Mouse (Mus musculus) kidney, adult 18-20 months (tissue): Measurements from ENCODE around the gene Lyg1.

Experiments used
- DNase-seq: peaks from one replicate; pipeline ENCODE4 v3.0.0; 2021

The Lyg1 gene

DNA sequence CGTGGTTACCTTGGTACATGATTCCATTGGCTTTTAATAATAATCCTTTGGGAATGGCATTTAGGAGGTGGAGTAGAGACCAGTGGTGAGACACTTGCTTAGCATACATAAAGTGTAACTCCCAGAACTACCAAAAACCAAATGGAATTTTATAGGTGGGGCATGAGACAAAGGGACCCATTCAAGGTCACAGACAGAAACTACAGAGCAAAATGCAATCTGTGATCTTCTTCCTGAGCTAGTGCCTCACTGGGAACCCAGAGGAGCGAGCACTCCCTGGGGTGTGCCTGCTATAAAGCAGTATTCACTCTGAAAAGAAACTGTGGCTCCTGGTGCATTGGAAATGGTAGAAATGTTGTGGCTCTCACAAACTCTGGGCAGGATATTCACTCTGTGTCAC, 8.7 kb downstream of the Lyg1 start:
- DNase-seq: no peak

DNA sequence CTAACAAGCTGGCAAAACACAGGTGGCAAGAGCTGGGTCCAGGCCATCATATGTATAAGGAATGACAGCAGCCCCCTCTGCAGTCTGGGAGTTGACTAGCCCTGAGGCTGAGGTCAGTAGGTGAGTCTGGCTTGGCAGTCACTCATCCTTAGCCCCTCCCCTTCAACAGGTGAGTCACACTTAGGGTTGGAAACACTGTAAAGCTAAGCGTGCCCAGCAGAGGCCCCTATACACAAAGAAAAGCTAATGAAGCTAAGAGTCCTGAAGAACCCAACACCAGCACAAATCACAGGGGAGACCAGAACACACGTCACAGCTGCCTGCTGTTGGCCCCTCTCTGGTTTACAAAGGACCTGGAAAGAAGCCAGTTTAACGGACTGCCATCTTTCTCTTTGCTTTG, 25.8 kb downstream of the Lyg1 start:
- peak; percentile 19 for DNase-seq

DNA sequence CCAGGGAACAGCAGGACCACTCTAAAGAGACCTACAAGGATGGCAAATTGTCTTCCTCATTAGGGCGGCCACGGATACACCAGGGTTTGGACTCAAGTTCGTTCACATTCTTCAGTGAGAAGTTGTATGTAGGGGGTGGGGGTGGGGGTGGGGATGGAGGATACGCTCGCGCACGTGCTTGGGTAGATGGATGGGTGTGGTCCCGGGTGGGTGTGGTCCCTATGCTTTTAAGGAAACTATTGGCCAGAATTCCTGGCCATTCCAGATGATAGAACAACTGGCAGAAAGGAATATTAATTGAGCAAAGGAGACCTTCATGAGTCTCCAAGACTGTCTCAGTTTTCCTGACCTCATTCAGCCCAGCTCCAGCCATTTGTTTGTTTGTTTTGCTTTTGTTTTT, 31.6 kb downstream of the Lyg1 start:
- DNase-seq: no peak

DNA sequence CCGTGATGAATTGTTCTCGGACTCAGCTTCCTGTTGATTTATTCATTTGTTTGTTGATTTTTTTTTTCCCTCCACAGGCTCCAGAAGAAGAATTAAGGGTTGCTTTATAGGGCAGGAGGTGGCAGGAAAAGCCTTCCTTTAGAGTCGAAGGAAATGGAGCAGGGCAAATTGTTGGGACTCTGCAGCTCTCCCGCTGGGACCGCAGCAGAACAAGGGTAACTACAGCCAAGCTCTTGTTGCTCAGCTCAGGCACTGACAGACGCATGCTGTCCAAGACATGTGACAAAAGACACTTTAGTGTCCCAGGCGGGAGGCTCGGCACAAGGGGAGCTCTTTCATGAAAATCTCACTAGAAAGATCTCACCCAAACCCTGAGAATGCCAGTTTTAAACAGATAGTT, 35.0 kb downstream of the Lyg1 start:
- DNase-seq: no peak

DNA sequence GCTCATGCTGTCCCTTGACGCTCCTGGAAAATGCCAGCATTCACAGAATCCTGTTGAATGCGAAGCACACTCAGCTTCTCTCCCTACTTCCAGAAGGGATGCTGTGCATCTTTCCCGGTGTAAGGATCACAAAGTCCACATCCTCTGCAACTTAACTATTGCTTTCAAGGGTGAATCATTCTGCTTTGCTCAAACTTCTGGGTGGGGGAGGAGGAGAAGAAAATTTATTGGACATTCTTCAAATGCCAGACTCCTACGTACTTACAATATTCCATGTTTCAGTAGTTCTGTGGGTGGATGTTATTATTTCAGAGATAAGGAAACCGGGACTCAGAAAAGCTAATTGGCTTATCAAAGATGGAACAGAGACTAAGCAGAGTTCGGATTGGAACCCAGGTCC, 39.5 kb downstream of the Lyg1 start:
- DNase-seq: no peak

DNA sequence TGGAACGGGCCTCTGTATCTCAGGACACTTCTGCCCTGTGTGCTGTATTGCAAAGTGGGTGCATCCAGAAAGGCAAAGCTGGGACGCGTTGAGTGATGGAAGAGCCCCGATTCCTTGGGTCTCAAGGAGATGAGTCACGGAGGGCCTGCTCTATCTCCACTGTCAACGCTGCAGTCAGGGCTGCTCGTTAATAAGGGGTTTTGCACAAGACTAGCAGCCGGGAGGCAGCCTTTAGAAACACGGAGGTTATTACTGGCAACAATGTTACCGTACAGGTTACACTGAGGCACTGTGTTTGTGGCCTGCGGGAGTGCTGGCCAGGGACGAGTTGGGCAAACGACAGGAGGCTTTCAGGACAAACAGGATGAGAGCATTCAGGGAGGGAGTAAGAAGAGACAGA, 39.9 kb downstream of the Lyg1 start:
- DNase-seq: no peak

DNA sequence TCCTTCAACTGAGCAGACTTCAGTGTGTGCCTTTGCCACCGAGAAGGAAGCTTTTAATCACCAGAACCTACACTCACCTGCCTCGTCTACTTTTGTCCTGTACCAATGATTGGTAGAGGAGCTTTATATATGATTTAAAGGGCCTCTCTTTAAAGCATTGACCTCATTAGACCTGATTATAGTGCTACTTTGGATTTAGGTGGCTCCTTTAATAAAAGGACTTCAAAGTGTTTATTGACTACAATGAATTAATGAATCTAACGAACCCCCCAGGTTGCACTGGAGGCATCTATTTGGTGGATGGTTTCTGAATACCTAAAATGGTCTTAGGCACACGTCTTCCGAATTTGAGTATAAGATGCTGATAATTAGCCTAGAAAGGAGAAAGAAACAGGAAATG, 41.2 kb downstream of the Lyg1 start, which contains the start of gene Lyg2:
Gene Lyg2 (minus strand): TSS at position 101 of the 400 bp plus-strand sequence.
- no peak for DNase-seq

DNA sequence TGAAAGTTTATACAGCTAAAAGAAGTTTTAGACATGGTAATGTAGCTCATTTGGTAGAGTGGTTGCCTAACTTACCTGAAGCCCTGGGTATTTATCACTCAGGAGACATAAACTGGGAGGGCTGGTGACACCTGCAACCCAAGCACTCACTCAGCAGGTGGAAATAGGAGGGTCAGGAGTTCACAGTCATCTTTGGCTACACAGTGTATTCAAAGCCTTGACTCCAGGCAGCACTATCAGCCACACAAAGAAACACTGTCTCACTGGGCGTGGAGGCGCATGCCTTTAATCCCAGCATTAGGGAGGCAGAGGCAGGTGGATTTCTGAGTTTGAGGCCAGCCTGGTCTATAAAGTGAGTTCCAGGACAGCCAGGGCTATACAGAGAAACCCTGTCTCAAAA, 44.8 kb downstream of the Lyg1 start:
- DNase-seq: no peak

DNA sequence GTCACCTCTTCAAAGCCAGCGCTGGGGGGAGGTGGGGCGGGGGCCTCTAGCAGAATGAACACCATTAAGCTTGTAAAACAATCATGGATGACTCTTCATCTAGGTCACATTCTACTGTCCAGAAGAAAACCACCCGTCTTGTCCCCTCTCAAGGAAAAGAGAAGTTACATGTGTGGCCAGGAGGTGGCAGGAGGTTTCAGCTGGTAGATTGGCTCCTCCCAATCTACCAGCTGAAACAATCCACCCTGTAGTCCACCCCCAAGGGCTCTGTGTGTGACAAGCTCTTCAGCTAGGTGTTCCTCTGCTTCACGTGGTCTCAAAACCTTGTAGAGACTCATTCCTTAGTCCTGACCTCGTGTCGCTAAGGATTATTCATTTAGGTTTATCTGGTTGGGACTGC, 54.4 kb downstream of the Lyg1 start:
- DNase-seq: no peak

DNA sequence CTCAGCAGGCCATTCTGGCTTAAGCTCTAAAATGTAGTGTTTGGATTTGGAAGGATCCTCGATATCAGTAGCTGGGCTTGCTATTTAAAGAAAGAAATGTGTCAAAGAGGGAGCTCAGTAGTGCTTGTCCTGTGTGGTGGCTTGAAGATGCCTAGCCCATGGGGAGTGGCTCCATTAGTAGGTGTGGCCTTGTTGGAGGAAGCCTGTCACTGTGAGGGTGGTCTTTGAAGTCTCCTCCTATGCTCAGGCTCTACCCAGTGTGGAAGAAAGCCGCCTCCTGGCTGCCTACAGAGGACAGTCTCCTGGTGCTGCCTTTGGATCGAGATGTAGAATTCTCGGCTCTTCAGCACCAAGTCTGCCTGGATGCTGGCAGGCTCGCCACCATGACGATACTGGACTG, 57.3 kb downstream of the Lyg1 start:
- no peak for DNase-seq

DNA sequence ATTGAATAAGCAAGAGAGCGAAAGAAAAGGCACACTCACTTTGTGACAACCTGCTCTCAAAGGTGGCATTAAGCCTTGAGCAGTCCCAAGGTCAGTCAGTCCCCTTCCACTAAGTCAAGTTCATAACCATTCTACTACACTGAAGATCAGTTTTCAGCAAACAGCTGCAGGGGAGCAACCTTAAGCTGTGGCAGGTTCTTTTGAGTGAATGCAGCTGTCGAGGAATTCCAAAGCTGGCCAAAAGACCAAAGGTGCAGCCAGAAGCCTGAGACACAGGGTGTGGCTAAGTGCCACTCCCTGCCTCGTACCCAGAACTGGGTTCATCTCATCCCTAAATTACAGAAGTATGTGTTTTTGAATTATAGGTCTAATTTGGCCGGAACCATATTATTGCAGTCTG, 57.7 kb downstream of the Lyg1 start:
- DNase-seq: no peak
